Mouse (Mus musculus) B cell, adult 2 months (primary cell): ENCODE measurements around the gene Tcf20.
A peak's percentile ranks its signal among the peaks of the same experiment; 100 is the strongest.

ENCODE experiments used
- DNase-seq, 2 experiments: peaks; one replicate each; pipeline ENCODE4 v3.0.0; 2022

The Tcf20 gene

GRCm38 (mm10) chr15:82992079-82992783 lies 4.6 kb upstream of the Tcf20 start:
- DNase-seq, result no peak

- DNase-seq, result no peak
These were observed 1.6 kb upstream of the Tcf20 start for GRCm38 (mm10) chr15:82989190-82989704.

- DNase-seq, result no peak
These were observed 499 bp downstream of the Tcf20 start for GRCm38 (mm10) chr15:82987014-82987731.

GRCm38 (mm10) chr15:82984574-82984973 lies 3.1 kb downstream of the Tcf20 start:
- no peak for DNase-seq

- no peak for DNase-seq
These were observed 3.6 kb downstream of the Tcf20 start for GRCm38 (mm10) chr15:82984097-82984496.

- no peak for DNase-seq
These were observed 4.2 kb downstream of the Tcf20 start for GRCm38 (mm10) chr15:82983416-82984026.

- no peak for DNase-seq
These were observed 4.8 kb downstream of the Tcf20 start for GRCm38 (mm10) chr15:82982724-82983415.

- no peak for DNase-seq
These were observed 5.8 kb downstream of the Tcf20 start for GRCm38 (mm10) chr15:82981676-82982520.

GRCm38 (mm10) chr15:82979531-82979930 lies 8.1 kb downstream of the Tcf20 start:
- DNase-seq, result no peak

GRCm38 (mm10) chr15:82974471-82974870 lies 13.2 kb downstream of the Tcf20 start:
- no peak for DNase-seq

- no peak for DNase-seq
These were observed 18.4 kb downstream of the Tcf20 start for GRCm38 (mm10) chr15:82969206-82969721.

- DNase-seq, result peak; percentile 40 to 44
These were observed 19.2 kb downstream of the Tcf20 start for GRCm38 (mm10) chr15:82968449-82968848.

GRCm38 (mm10) chr15:82967947-82968346 lies 19.7 kb downstream of the Tcf20 start:
- no peak for DNase-seq

- no peak for DNase-seq
These were observed 23.3 kb downstream of the Tcf20 start for GRCm38 (mm10) chr15:82964266-82964825.

- no peak for DNase-seq
These were observed 24.0 kb downstream of the Tcf20 start for GRCm38 (mm10) chr15:82963556-82964156.

- DNase-seq, result no peak
These were observed 24.6 kb downstream of the Tcf20 start for GRCm38 (mm10) chr15:82963090-82963489.

- DNase-seq, result no peak
These were observed 25.1 kb downstream of the Tcf20 start for GRCm38 (mm10) chr15:82962536-82962935.

- no peak for DNase-seq
These were observed 26.7 kb downstream of the Tcf20 start for GRCm38 (mm10) chr15:82960786-82961561.

- DNase-seq, result no peak
These were observed 28.5 kb downstream of the Tcf20 start for GRCm38 (mm10) chr15:82959151-82959550.

GRCm38 (mm10) chr15:82958253-82958701 lies 29.4 kb downstream of the Tcf20 start:
- DNase-seq, result no peak
